Mouse (Mus musculus) liver, embryonic 14.5 days (tissue): ENCODE measurements around the gene Nedd9. TPM values are rescaled to one million over a fixed set of nuclear protein-coding genes. Genes with fewer than 3 reads are reported as not detected.

ENCODE experiments used
- ATAC-seq: fragments of 200-750 bp; cut with Nextera tagmentation; 2 replicates; pipeline ENCODE4 v1.8.0; 2017; ENCODE audit warnings: moderate number of reproducible peaks, mild to moderate bottlenecking, moderate library complexity; ENCODE audit not compliant: insufficient read depth
- DNase-seq, 3 experiments: peaks; one replicate each; pipeline ENCODE4 v3.0.0-alpha.2; 2012 to 2013; ENCODE audit warnings: low read depth in 3 of 3, low spot score in 3 of 3
- H3K27ac ChIP-seq: fragments of 300-500 bp; sonication (generic); 2 replicates; pipeline ENCODE4 v1.5.1; 2014; ENCODE audit warnings: moderate library complexity, mild to moderate bottlenecking, control low read depth, inconsistent platforms
- H3K27me3 ChIP-seq: fragments of 300-500 bp; sonication (generic); 2 replicates; pipeline ENCODE4 v1.6.1; 2014; ENCODE audit warnings: mild to moderate bottlenecking, low read length, moderate library complexity; ENCODE audit not compliant: control insufficient read depth, insufficient read depth
- H3K36me3 ChIP-seq: fragments of 300-500 bp; sonication (generic); replicated peaks from 2 replicates; pipeline ENCODE4 v1.6.1; 2014; ENCODE audit warnings: low read depth; ENCODE audit not compliant: control insufficient read depth, insufficient read depth
- H3K4me1 ChIP-seq, 2 experiments: fragments of 200-500 bp in 1 of 2; fragments of 300-500 bp in 1 of 2; sonication (generic) in 1 of 2; replicated peaks; 2 replicates each; pipeline ENCODE4 v1.6.1; 2012 to 2014; ENCODE audit warnings: antibody characterized with exemption in 1 of 2, inconsistent platforms in 1 of 2, low read length in 1 of 2; ENCODE audit not compliant: control insufficient read depth in 2 of 2, insufficient read depth in 2 of 2
- H3K4me2 ChIP-seq: fragments of 300-500 bp; sonication (generic); 2 replicates; pipeline ENCODE4 v1.6.1; 2014; ENCODE audit warnings: low read depth, mild to moderate bottlenecking, control low read depth, moderate library complexity
- H3K4me3 ChIP-seq, 2 experiments: fragments of 200-500 bp in 1 of 2; fragments of 300-500 bp in 1 of 2; sonication (generic) in 1 of 2; 2 replicates each; pipeline ENCODE4 v1.5.1; 2012 to 2014; ENCODE audit warnings: low read depth in 2 of 2, low read length in 2 of 2, mild to moderate bottlenecking in 2 of 2, control low read depth in 1 of 2, inconsistent platforms in 1 of 2, moderate library complexity in 1 of 2; ENCODE audit not compliant: insufficient read depth in 1 of 2
- H3K9ac ChIP-seq: fragments of 300-500 bp; sonication (generic); replicated peaks from 2 replicates; pipeline ENCODE4 v1.6.1; 2014; ENCODE audit warnings: mild to moderate bottlenecking, control low read depth, moderate library complexity
- H3K9me3 ChIP-seq: fragments of 300-500 bp; sonication (generic); 2 replicates; pipeline ENCODE4 v1.6.1; 2016; ENCODE audit warnings: low read length, mixed read lengths; ENCODE audit not compliant: control insufficient read depth
- CTCF ChIP-seq: IDR thresholded peaks from 2 replicates; pipeline ENCODE4 v1.5.1; 2016; ENCODE audit warnings: antibody characterized with exemption, low read depth, control low read depth
- EP300 ChIP-seq: IDR thresholded peaks from 2 replicates; pipeline ENCODE4 v1.6.1; 2016; ENCODE audit warnings: antibody characterized with exemption, low read depth
- WGBS: fragments of 180-500 bp; shearing (Covaris S2); extraction: QIAGEN DNeasy Blood & Tissue Kit; methylation state at CpG from one replicate; pipeline ENCODE4 v1.1.7; 2014; ENCODE audit not compliant: insufficient replicate concordance; 5-methylcytosine and 5-hydroxymethylcytosine counted together
- polyA plus RNA-seq, 2 experiments: library from polyadenylated mRNA; depleted of rRNA in 1 of 2; stranded (reverse) in 1 of 2; unstranded in 1 of 2; fragments of >200 nt; fragmentation: Nextera tagmentation in 1 of 2; extraction: Ambion mirVana in 1 of 2; gene quantifications; 2 replicates each; pipeline versions ENCODE4 v1.2.1 to v1.2.3; 2012 to 2014

Nedd9 gene
- polyA plus RNA-seq, 2 experiments: 1.2 to 2.7 TPM

DNA sequence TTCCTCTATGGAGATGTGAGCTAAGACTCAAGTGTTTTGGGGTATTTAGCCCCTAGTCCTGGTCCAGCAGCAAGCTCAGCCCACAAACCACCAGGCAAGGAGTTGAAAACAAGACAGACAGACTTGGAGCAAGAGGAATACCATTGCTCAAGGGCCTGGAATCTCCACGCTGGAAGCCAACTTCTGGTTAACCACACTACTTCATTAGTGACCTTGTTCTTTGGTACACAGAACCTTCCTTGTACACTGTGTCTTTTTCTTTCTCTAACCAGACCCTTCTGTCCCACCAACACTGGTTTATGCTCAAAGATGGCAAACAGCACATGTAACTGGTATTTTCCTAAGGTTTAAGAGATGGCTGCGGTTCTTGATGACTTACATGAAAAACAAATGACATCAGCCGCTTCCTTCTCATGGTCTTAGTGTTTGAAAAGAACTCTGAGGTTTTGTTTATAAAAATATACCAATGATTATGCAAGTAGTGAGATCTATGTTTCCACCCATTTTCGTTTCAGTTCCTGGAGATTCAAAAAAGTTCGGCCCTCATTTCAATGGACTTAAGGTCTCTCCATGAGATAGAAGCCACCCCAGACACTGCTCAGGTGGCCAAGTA, 33.5 kb upstream of the Nedd9 start:
- Histone ChIP-seq H3K4me2 (no peak overlapping the region), H3K4me1 (no peaks in the 10 kb centered on the region; a peak in 1 of 4 replicates), H3K27me3 (no peaks in the 10 kb centered on the region), H3K36me3 (no peaks in the 10 kb centered on the region), H3K27ac (no peak overlapping the region), H3K9me3 (no peaks in the 10 kb centered on the region), H3K4me3 (no peak overlapping the region), H3K9ac (no peak overlapping the region)
- ATAC-seq (no peak), DNase-seq (no peak)
- WGBS: 60% methylated on average over 5 of the region's 5 CpGs
- TF ChIP-seq CTCF: no peak
- TF ChIP-seq EP300: no peak

GRCm38 (mm10) chr13:41519792-41520191, 32.6 kb upstream of the Nedd9 start:
- no peak for ATAC-seq
- Histone ChIP-seq H3K4me3 (no peak overlapping the region), H3K27ac (no peak overlapping the region), H3K4me1 (no peaks in the 10 kb centered on the region; a peak in 1 of 4 replicates), H3K9ac (no peak overlapping the region), H3K27me3 (no peaks in the 10 kb centered on the region), H3K36me3 (no peaks in the 10 kb centered on the region), H3K9me3 (no peaks in the 10 kb centered on the region), H3K4me2 (no peak overlapping the region)
- WGBS: 45% methylated on average over 4 of the region's 4 CpGs
- no peak for DNase-seq
- TF ChIP-seq EP300 (no peak), CTCF (no peak)

GRCm38 (mm10) chr13:41517193-41517592, 30.0 kb upstream of the Nedd9 start:
- Histone ChIP-seq H3K9ac (no peak overlapping the region), H3K4me1 (no peaks in the 10 kb centered on the region; a peak in 1 of 4 replicates), H3K36me3 (no peaks in the 10 kb centered on the region), H3K27ac (no peak overlapping the region), H3K9me3 (no peaks in the 10 kb centered on the region), H3K4me2 (no peak overlapping the region), H3K27me3 (no peaks in the 10 kb centered on the region), H3K4me3 (no peak overlapping the region)
- ATAC-seq: no peak
- TF ChIP-seq EP300: no peak
- no peak for TF ChIP-seq CTCF
- DNase-seq: no peak
- 66% methylated on average over 4 of the region's 4 CpGs for WGBS

DNA sequence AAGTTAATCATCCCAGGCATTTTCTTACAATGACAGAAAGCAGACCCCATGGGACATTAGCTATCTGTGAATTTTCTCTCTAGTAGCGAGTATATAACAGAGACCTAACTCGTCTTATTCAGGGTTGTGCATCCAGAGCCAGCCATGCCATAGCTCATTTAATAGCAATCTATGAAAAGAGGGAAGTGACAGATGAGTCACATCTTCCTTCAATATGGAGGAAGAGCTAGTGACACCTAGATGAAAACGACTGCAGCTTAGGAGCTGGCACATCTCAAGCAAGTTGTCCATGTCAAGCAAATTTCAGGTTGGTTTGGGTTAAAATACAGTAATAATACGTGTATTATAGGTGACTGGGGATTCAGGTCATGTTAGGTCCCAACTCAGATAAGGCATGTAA, 28.6 kb upstream of the Nedd9 start:
- ATAC-seq (no peak), DNase-seq (no peak)
- H3K4me1 ChIP-seq: no peaks in the 10 kb centered on the region
- no peaks in the 10 kb centered on the region for H3K9me3 ChIP-seq
- H3K27me3 ChIP-seq: no peaks in the 10 kb centered on the region
- H3K4me3 ChIP-seq: no peak overlapping the region
- no peak overlapping the region for H3K4me2 ChIP-seq
- 47% methylated on average over 4 of the region's 4 CpGs for WGBS
- H3K9ac ChIP-seq: no peak overlapping the region
- no peaks in the 10 kb centered on the region for H3K36me3 ChIP-seq
- H3K27ac ChIP-seq: no peak overlapping the region
- TF ChIP-seq EP300: no peak
- TF ChIP-seq CTCF: no peak

DNA sequence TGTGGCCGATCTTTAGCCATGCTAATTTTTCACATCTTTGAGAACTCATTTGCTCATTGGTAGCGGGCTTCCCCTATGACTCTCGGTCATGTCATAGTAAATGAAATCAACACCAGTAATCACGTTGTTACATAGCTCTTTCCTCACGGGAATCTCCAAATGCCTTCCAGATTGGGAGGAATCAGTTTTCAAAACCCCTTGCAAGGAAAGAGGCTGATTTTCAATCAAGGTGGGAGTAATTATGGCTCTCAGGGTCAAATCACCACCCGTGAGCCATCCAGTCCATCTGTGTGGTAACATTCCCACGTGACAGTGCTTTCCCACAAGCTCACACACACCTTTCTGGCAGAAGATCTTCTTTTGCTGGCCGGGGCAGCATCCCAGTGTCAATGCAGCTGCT, 27.8 kb upstream of the Nedd9 start:
- ATAC-seq: no peak
- Histone ChIP-seq H3K9ac (no peak overlapping the region), H3K4me2 (no peak overlapping the region), H3K4me3 (no peak overlapping the region), H3K36me3 (no peaks in the 10 kb centered on the region), H3K9me3 (no peaks in the 10 kb centered on the region), H3K27ac (no peak overlapping the region), H3K27me3 (no peaks in the 10 kb centered on the region), H3K4me1 (no peaks in the 10 kb centered on the region)
- WGBS: 70% methylated on average over 8 of the region's 8 CpGs
- DNase-seq: no peak
- TF ChIP-seq EP300 (no peak), CTCF (no peak)

GRCm38 (mm10) chr13:41513456-41513855, 26.3 kb upstream of the Nedd9 start:
- DNase-seq (no peak), ATAC-seq (no peak)
- Histone ChIP-seq H3K9me3 (no peaks in the 10 kb centered on the region), H3K27ac (no peak overlapping the region), H3K36me3 (no peaks in the 10 kb centered on the region), H3K4me2 (no peak overlapping the region), H3K27me3 (no peaks in the 10 kb centered on the region), H3K9ac (no peak overlapping the region), H3K4me1 (no peaks in the 10 kb centered on the region), H3K4me3 (no peak overlapping the region)
- 65% methylated on average over 3 of the region's 3 CpGs for WGBS
- no peak for TF ChIP-seq CTCF
- TF ChIP-seq EP300: no peak
